Mouse (Mus musculus) lung, embryonic 14.5 days (tissue): ENCODE data around the gene Carmil2. TPM values are rescaled to one million over a fixed set of nuclear protein-coding genes. Genes with fewer than 3 reads are reported as not detected.

Experiments
- ATAC-seq: fragments of 200-750 bp; cut with Nextera tagmentation; 2 replicates; pipeline ENCODE4 v1.8.0; 2017; ENCODE audit warnings: mild to moderate bottlenecking, moderate TSS enrichment, moderate library complexity; ENCODE audit not compliant: insufficient read depth
- DNase-seq: peaks from one replicate; pipeline ENCODE4 v3.0.0-alpha.2; 2015
- H3K27ac ChIP-seq: fragments of 300-500 bp; sonication (generic); 2 replicates; pipeline ENCODE4 v1.5.1; 2014; ENCODE audit warnings: low read depth, mild to moderate bottlenecking, moderate library complexity
- H3K27me3 ChIP-seq: fragments of 300-500 bp; sonication (generic); 2 replicates; pipeline ENCODE4 v1.6.1; 2014; ENCODE audit warnings: low read length, control low read depth; ENCODE audit not compliant: insufficient read depth
- H3K36me3 ChIP-seq: fragments of 300-500 bp; sonication (generic); 2 replicates; pipeline ENCODE4 v1.6.1; 2014; ENCODE audit warnings: control low read depth; ENCODE audit not compliant: insufficient read depth
- H3K4me1 ChIP-seq: fragments of 300-500 bp; sonication (generic); 2 replicates; pipeline ENCODE4 v1.6.1; 2014; ENCODE audit warnings: antibody characterized with exemption, control low read depth; ENCODE audit not compliant: insufficient read depth
- H3K4me2 ChIP-seq: fragments of 300-500 bp; sonication (generic); 2 replicates; pipeline ENCODE4 v1.6.1; 2014; ENCODE audit warnings: mild to moderate bottlenecking
- H3K4me3 ChIP-seq: fragments of 300-500 bp; sonication (generic); 2 replicates; pipeline ENCODE4 v1.5.1; 2014; ENCODE audit warnings: low read depth, low read length
- H3K9ac ChIP-seq: fragments of 300-500 bp; sonication (generic); 2 replicates; pipeline ENCODE4 v1.6.1; 2014
- H3K9me3 ChIP-seq: fragments of 300-500 bp; sonication (generic); 2 replicates; pipeline ENCODE4 v1.6.1; 2016; ENCODE audit warnings: low read depth, low read length, control low read depth
- CTCF ChIP-seq: IDR thresholded peaks from 2 replicates; pipeline ENCODE4 v1.5.1; 2016; ENCODE audit warnings: antibody characterized with exemption, low read depth
- WGBS: fragments of 180-500 bp; shearing (Covaris S2); extraction: QIAGEN DNeasy Blood & Tissue Kit; methylation state at CpG from one replicate; pipeline ENCODE4 v1.1.7; 2014; 5-methylcytosine and 5-hydroxymethylcytosine counted together
- polyA plus RNA-seq: library from polyadenylated mRNA; unstranded; fragments of >200 nt; fragmentation: Nextera tagmentation; extraction: Ambion mirVana; gene quantifications from 2 replicates; pipeline ENCODE4 v1.2.1, GENCODE M21; 2014

Gene Carmil2
- polyA plus RNA-seq, 1 experiment from 2014 or later, result 1.1 TPM

- no peak for TF ChIP-seq CTCF
- 0 out of 2 replicates have a peak, but pooled peaks cover 7% of the 10 kb centered on the region for H3K4me1 ChIP-seq
Observed at GRCm38 (mm10) chr8:105689256-105689982, 3.3 kb downstream of the Carmil2 start.

GRCm38 (mm10) chr8:105689983-105690360 lies 3.9 kb downstream of the Carmil2 start:
- H3K9me3 ChIP-seq, result no peaks in the 10 kb centered on the region
- WGBS, result 83% methylated on average over 9 of the region's 9 CpGs

More at GRCm38 (mm10) chr8:105689256-105689982, 3.3 kb downstream of the Carmil2 start:
- Histone ChIP-seq H3K27ac (no peak overlapping the region), H3K4me2 (no peak overlapping the region), H3K9me3 (no peaks in the 10 kb centered on the region), H3K36me3 (peaks cover under 1% of the 10 kb centered on the region; the same call in 1 of the 2 replicates), H3K4me3 (no peak overlapping the region), H3K9ac (no peak overlapping the region), H3K27me3 (no peaks in the 10 kb centered on the region)
- no peak for DNase-seq
- ATAC-seq, result no peak
- WGBS, result 52% methylated on average over 34 of the region's 35 CpGs

GRCm38 (mm10) chr8:105690978-105691377 lies 4.9 kb downstream of the Carmil2 start:
- ATAC-seq (no peak), DNase-seq (no peak)
- no peak for TF ChIP-seq CTCF
- Histone ChIP-seq H3K27ac (no peak overlapping the region), H3K4me3 (no peak overlapping the region), H3K9me3 (no peaks in the 10 kb centered on the region), H3K27me3 (no peaks in the 10 kb centered on the region), H3K4me2 (no peak overlapping the region), H3K9ac (no peak overlapping the region), H3K4me1 (0 out of 2 replicates have a peak, but pooled peaks cover 7% of the 10 kb centered on the region), H3K36me3 (no peaks in the 10 kb centered on the region)
- 77% methylated on average over 14 of the region's 14 CpGs for whole genome bisulfite sequencing

More at GRCm38 (mm10) chr8:105689983-105690360, 3.9 kb downstream of the Carmil2 start:
- no peak for DNase-seq
- no peak for TF ChIP-seq CTCF
- H3K4me1 ChIP-seq, result 0 out of 2 replicates have a peak, but pooled peaks cover 7% of the 10 kb centered on the region
- no peak overlapping the region for H3K4me2 ChIP-seq
- H3K27ac ChIP-seq, result no peak overlapping the region
- no peak for ATAC-seq
- no peaks in the 10 kb centered on the region for H3K36me3 ChIP-seq
- H3K4me3 ChIP-seq, result no peak overlapping the region
- H3K9ac ChIP-seq, result no peak overlapping the region
- no peaks in the 10 kb centered on the region for H3K27me3 ChIP-seq

- WGBS, result 87% methylated on average over 11 of the region's 11 CpGs
- Histone ChIP-seq H3K9ac (no peak overlapping the region), H3K9me3 (no peaks in the 10 kb centered on the region), H3K4me1 (0 out of 2 replicates have a peak, but pooled peaks cover 7% of the 10 kb centered on the region), H3K4me2 (no peak overlapping the region), H3K4me3 (no peak overlapping the region), H3K27me3 (no peaks in the 10 kb centered on the region), H3K27ac (no peak overlapping the region), H3K36me3 (peaks cover 8% of the 10 kb centered on the region; the same call in 1 of the 2 replicates)
- DNase-seq (no peak), ATAC-seq (no peak)
- no peak for TF ChIP-seq CTCF
Observed at GRCm38 (mm10) chr8:105692449-105693182, 6.5 kb downstream of the Carmil2 start.

GRCm38 (mm10) chr8:105693648-105694047 lies 7.6 kb downstream of the Carmil2 start:
- no peaks in the 10 kb centered on the region for H3K9me3 ChIP-seq
- DNase-seq (peak; percentile 73), ATAC-seq (peak; percentile 52)
- TF ChIP-seq CTCF, result no peak
- H3K27ac ChIP-seq, result no peak overlapping the region
- WGBS, result 2% methylated on average over 30 of the region's 30 CpGs
- peaks cover 18% of the 10 kb centered on the region; the same call in 1 of the 2 replicates for H3K36me3 ChIP-seq
- H3K4me1 ChIP-seq, result 0 out of 2 replicates have a peak, but pooled peaks cover 7% of the 10 kb centered on the region
- no peak overlapping the region; the same call in 1 of the 2 replicates for H3K9ac ChIP-seq
- no peaks in the 10 kb centered on the region for H3K27me3 ChIP-seq
- H3K4me2 ChIP-seq, result peak overlapping the region; percentile 90
- H3K4me3 ChIP-seq, result peak overlapping the region; percentile 44

- DNase-seq (no peak), ATAC-seq (peak; percentile 24; the same call in 1 of the 2 replicates)
- H3K4me2 ChIP-seq, result peak overlapping the region; percentile 90
- no peaks in the 10 kb centered on the region for H3K9me3 ChIP-seq
- peaks cover 21% of the 10 kb centered on the region; the same call in 1 of the 2 replicates for H3K36me3 ChIP-seq
- TF ChIP-seq CTCF, result peak; percentile 7; the same call in 1 of the 2 replicates
- no peak overlapping the region for H3K27ac ChIP-seq
- no peaks in the 10 kb centered on the region for H3K27me3 ChIP-seq
- 8% methylated on average over 37 of the region's 40 CpGs for WGBS
- H3K4me1 ChIP-seq, result 0 out of 2 replicates have a peak, but pooled peaks cover 7% of the 10 kb centered on the region
- H3K9ac ChIP-seq, result no peak overlapping the region; the same call in none of the 2 replicates
- H3K4me3 ChIP-seq, result peak overlapping the region; percentile 44
Observed at GRCm38 (mm10) chr8:105694051-105694799, 8.2 kb downstream of the Carmil2 start.
